Comparison of ENCODE assay signal across 15 mouse cellular contexts in genomic region chr7:37690606-37691005, GRCm38 (mm10).
DNase-seq lines count a peak whose midpoint lies in the region; ATAC-seq lines count a peak whose summit lies in the region.
"Had no signal": no experiment of that assay in that cellular context is flagged by ENCODE, and none has a peak within 500 bp of the region (broad histone marks: within the 10 kb centered on the region; RNA-seq: fewer than 3 reads in every experiment).

No protein-coding gene starts in this region.

- peak overlapping the region; percentile 72 for H3K27ac ChIP-seq in forebrain, embryonic 15.5 days (replicated peaks)
- peak overlapping the region; percentile 39; the same call in 1 of the 2 replicates for H3K27ac ChIP-seq in neural tube, embryonic 14.5 days (ENCODE audit: low read depth, low read length)
- H3K27ac ChIP-seq: left cerebral cortex, adult 2 months; limb, embryonic 13.5 days had no signal

- H3K4me2 ChIP-seq in forebrain, embryonic 15.5 days (replicated peaks) = 0 out of 2 replicates have a peak overlapping the region, but pooled peaks have one; percentile 37
- H3K4me2 ChIP-seq in neural tube, embryonic 14.5 days (ENCODE audit: low read depth, low read length) = no peak overlapping the region
- H3K4me2 ChIP-seq: heart, embryonic 11.5 days had no signal

- H3K36me3 ChIP-seq in forebrain, embryonic 15.5 days = no peaks in the 10 kb centered on the region
- no peaks in the 10 kb centered on the region for H3K36me3 ChIP-seq in neural tube, embryonic 14.5 days (ENCODE audit: control insufficient read depth, insufficient read depth, low read length)
- H3K36me3 ChIP-seq: limb, embryonic 13.5 days had no signal

- peaks cover 32% of the 10 kb centered on the region for H3K4me1 ChIP-seq in forebrain, embryonic 15.5 days
- peaks cover 26% of the 10 kb centered on the region for H3K4me1 ChIP-seq in neural tube, embryonic 14.5 days (ENCODE audit: control insufficient read depth, insufficient read depth, low read length)

- peak; percentile 14 for DNase-seq in embryo, embryonic 9.5 days (ENCODE audit: extremely low spot score)
- DNase-seq in mesoderm, embryonic 11.5 days (ENCODE audit: low read depth, low spot score) = peak; percentile 34
- no peak for DNase-seq in thymus, postnatal 36 days
- no peak for DNase-seq in layer of hippocampus, adult 8-10 months (ENCODE audit: low spot score in 2 of 2)
- DNase-seq in ovary, postnatal 36 days (ENCODE audit: low spot score) = no peak
- DNase-seq: adrenal gland, adult 2 months; heart, postnatal 4 days; lung, adult 18-20 months; right cerebral cortex, postnatal 25 days; thymus, postnatal 14 days had no signal

- 13% methylated on average over 10 of the region's 10 CpGs for WGBS in forebrain, embryonic 15.5 days
- 21% methylated on average over 10 of the region's 10 CpGs for WGBS in neural tube, embryonic 14.5 days

- H3K4me3 ChIP-seq in forebrain, embryonic 15.5 days = no peak overlapping the region
- H3K4me3 ChIP-seq in neural tube, embryonic 14.5 days (ENCODE audit: low read depth, low read length) = no peak overlapping the region
- H3K4me3 ChIP-seq: left cerebral cortex, adult 2 months; limb, embryonic 13.5 days had no signal

- no peaks in the 10 kb centered on the region for H3K27me3 ChIP-seq in forebrain, embryonic 15.5 days
- H3K27me3 ChIP-seq in neural tube, embryonic 14.5 days (ENCODE audit: control insufficient read depth, insufficient read depth, low read length) = no peaks in the 10 kb centered on the region
- H3K27me3 ChIP-seq: limb, embryonic 13.5 days had no signal

- ATAC-seq in forebrain, embryonic 15.5 days (replicated peaks) = no peak; the same call in 1 of the 2 replicates
- no peak; the same call in 1 of the 2 replicates for ATAC-seq in neural tube, embryonic 14.5 days (ENCODE audit: low read depth)

- no peaks in the 10 kb centered on the region for H3K9me3 ChIP-seq in forebrain, embryonic 15.5 days
- H3K9me3 ChIP-seq in neural tube, embryonic 14.5 days (ENCODE audit: control insufficient read depth, low read length) = no peaks in the 10 kb centered on the region
- H3K9me3 ChIP-seq: limb, embryonic 13.5 days had no signal

- no peak overlapping the region for H3K9ac ChIP-seq in forebrain, embryonic 15.5 days (replicated peaks)
- no peak overlapping the region for H3K9ac ChIP-seq in neural tube, embryonic 14.5 days (replicated peaks; ENCODE audit: low read depth, low read length)
- H3K9ac ChIP-seq: limb, embryonic 13.5 days had no signal

Comparison
In these comparisons a context has a peak if more than half of its experiments do, and no peak if none do; other contexts are left out.
1. DNase-seq: peak in embryo, embryonic 9.5 days (single experiment) and mesoderm, embryonic 11.5 days (single experiment); none in thymus, postnatal 36 days (0 of 2), layer of hippocampus, adult 8-10 months (0 of 2) and ovary, postnatal 36 days (single experiment).